In the genomic region with DNA sequence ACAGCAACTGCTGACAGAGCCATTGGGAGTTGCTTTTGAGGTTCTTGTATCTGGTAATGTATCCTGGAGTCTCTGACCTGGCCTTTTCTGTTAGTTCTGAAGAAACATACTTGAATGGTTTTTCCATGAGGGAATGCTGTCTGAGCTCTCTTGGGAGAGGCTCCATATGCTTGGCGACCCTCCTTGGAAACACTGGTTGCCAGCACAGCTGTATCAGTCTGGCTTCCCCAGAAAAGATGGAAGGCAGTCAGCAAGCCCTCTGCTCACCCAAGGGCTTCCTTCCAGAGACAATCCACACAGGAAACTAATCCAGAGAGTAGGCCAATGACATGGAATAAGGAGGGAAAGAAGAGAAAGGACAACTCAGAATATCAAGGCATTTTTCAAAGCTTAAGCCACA, we compare ENCODE assay signal across 16 mouse cellular contexts.
DNase-seq lines count a peak whose midpoint lies in the region; ATAC-seq and TF ChIP-seq lines count a peak whose summit lies in the region.
"Had no signal": no experiment of that assay in that cellular context is flagged by ENCODE, and none has a peak within 500 bp of the region (broad histone marks: within the 10 kb centered on the region; RNA-seq: fewer than 3 reads in every experiment).

No protein-coding gene starts in this region.

- intact Hi-C loops in gastrocnemius, adult 2 months (cut with DNase I): no loop called here

- H3K9ac ChIP-seq in heart, postnatal 0 days (replicated peaks; ENCODE audit: low read depth, low read length): no peak overlapping the region
- H3K9ac ChIP-seq: forebrain, embryonic 12.5 days; liver, embryonic 14.5 days; neural tube, embryonic 13.5 days had no signal

- H3K4me2 ChIP-seq in heart, postnatal 0 days (ENCODE audit: low read depth, low read length): no peak overlapping the region
- H3K4me2 ChIP-seq: forebrain, embryonic 12.5 days; neural tube, embryonic 13.5 days had no signal

- no peaks in the 10 kb centered on the region for H3K9me3 ChIP-seq in heart, postnatal 0 days (replicated peaks; ENCODE audit: control insufficient read depth, low read length)
- H3K9me3 ChIP-seq: forebrain, embryonic 12.5 days; hindbrain, embryonic 10.5 days; megakaryocyte, embryonic 14.5 days; neural tube, embryonic 13.5 days had no signal

- TF ChIP-seq CTCF in gastrocnemius, adult 2 months (IDR thresholded peaks at IDR 0.05): no peak
- TF ChIP-seq CTCF in heart, postnatal 0 days (IDR thresholded peaks at IDR 0.05; ENCODE audit: low read depth): no peak

- no peaks in the 10 kb centered on the region for H3K36me3 ChIP-seq in heart, postnatal 0 days (replicated peaks; ENCODE audit: control insufficient read depth, insufficient read depth, low read length)
- H3K36me3 ChIP-seq: forebrain, embryonic 12.5 days; hindbrain, embryonic 10.5 days; neural tube, embryonic 13.5 days had no signal

- no peak overlapping the region for H3K4me3 ChIP-seq in gastrocnemius, adult 2 months
- H3K4me3 ChIP-seq in heart, postnatal 0 days (ENCODE audit: low read depth, low read length): no peak overlapping the region
- H3K4me3 ChIP-seq: forebrain, embryonic 12.5 days; hindbrain, embryonic 10.5 days; megakaryocyte, embryonic 14.5 days; neural tube, embryonic 13.5 days had no signal

- no peaks in the 10 kb centered on the region for H3K27me3 ChIP-seq in heart, postnatal 0 days (ENCODE audit: control insufficient read depth, insufficient read depth, low read length)
- H3K27me3 ChIP-seq: forebrain, embryonic 12.5 days; neural tube, embryonic 13.5 days had no signal

- ATAC-seq in heart, postnatal 0 days (ENCODE audit: insufficient read depth, low read depth): peak; percentile 70
- no peak for ATAC-seq in megakaryocyte, adult 5-6 weeks (ENCODE audit: poor library complexity, severe bottlenecking)
- ATAC-seq in megakaryocyte progenitor cell, adult 5-6 weeks (replicated peaks; ENCODE audit: poor library complexity): no peak

- TF ChIP-seq EP300 in heart, postnatal 0 days (IDR thresholded peaks at IDR 0.05; ENCODE audit: low read depth): no peak

- H3K27ac ChIP-seq in gastrocnemius, adult 2 months: 0 out of 2 replicates have a peak overlapping the region, but pooled peaks have one; percentile 28
- H3K27ac ChIP-seq in heart, postnatal 0 days (ENCODE audit: low read depth): no peak overlapping the region
- H3K27ac ChIP-seq: forebrain, embryonic 12.5 days; hindbrain, embryonic 10.5 days; liver, embryonic 14.5 days; neural tube, embryonic 13.5 days had no signal

- DNase-seq in kidney, postnatal 14 days: peak; percentile 28
- DNase-seq in kidney, postnatal 25 days: no peak
- DNase-seq in NIH3T3 (ENCODE audit: low read depth): peak; percentile 27
- peak; percentile 62 for DNase-seq in gastrocnemius, adult 2 months
- peak; percentile 20 for DNase-seq in heart, postnatal 0 days (ENCODE audit: low spot score)
- no peak for DNase-seq in neural tube, embryonic 10.5 days (ENCODE audit: extremely low spot score, low spot score)
- DNase-seq: kidney, adult 8-10 months; layer of hippocampus, adult 9-11 months; thymus, adult 2 months had no signal

- no peaks in the 10 kb centered on the region for H3K4me1 ChIP-seq in heart, postnatal 0 days (ENCODE audit: control insufficient read depth, insufficient read depth)
- H3K4me1 ChIP-seq: forebrain, embryonic 12.5 days; hindbrain, embryonic 10.5 days; megakaryocyte, embryonic 14.5 days; neural tube, embryonic 13.5 days had no signal

- WGBS in heart, postnatal 0 days: 37% methylated on average over 1 of the region's 1 CpGs

Comparison
In these comparisons a context has a peak if more than half of its experiments do, and no peak if none do; other contexts are left out.
1. DNase-seq: peak in kidney, postnatal 14 days (single experiment), NIH3T3 (single experiment), gastrocnemius, adult 2 months (single experiment) and heart, postnatal 0 days (single experiment); none in kidney, postnatal 25 days (0 of 2) and neural tube, embryonic 10.5 days (single experiment).